Comparison of ENCODE assay signal across 15 mouse cellular contexts in genomic region chr2:168549326-168549725, GRCm38 (mm10). TPM values are rescaled to one million over a fixed set of nuclear protein-coding genes. Genes with fewer than 3 reads are reported as not detected.
A peak's percentile ranks its signal among the peaks of the same experiment; 100 is the strongest.
DNase-seq lines count a peak whose midpoint lies in the region; ATAC-seq and TF ChIP-seq lines count a peak whose summit lies in the region.
"Had no signal": no experiment of that assay in that cellular context is flagged by ENCODE, and none has a peak within 500 bp of the region (broad histone marks: within the 10 kb centered on the region; RNA-seq: fewer than 3 reads in every experiment).

No protein-coding gene starts in this region.

- no peak for TF ChIP-seq CTCF in intestine, postnatal 0 days (IDR thresholded peaks at IDR 0.05; ENCODE audit: low read depth)

- no peaks in the 10 kb centered on the region for H3K36me3 ChIP-seq in intestine, embryonic 15.5 days
- H3K36me3 ChIP-seq in intestine, postnatal 0 days (ENCODE audit: control insufficient read depth, insufficient read depth) = no peaks in the 10 kb centered on the region
- H3K36me3 ChIP-seq in neural tube, embryonic 15.5 days = no peaks in the 10 kb centered on the region
- H3K36me3 ChIP-seq: forebrain, embryonic 12.5 days; liver, embryonic 13.5 days had no signal

- no peak overlapping the region for H3K4me3 ChIP-seq in intestine, embryonic 15.5 days (replicated peaks)
- no peak overlapping the region for H3K4me3 ChIP-seq in intestine, postnatal 0 days (ENCODE audit: low read depth, low read length)
- no peak overlapping the region for H3K4me3 ChIP-seq in neural tube, embryonic 15.5 days (replicated peaks)
- H3K4me3 ChIP-seq: forebrain, embryonic 12.5 days; liver, embryonic 13.5 days had no signal

- 0 out of 2 replicates have a peak, but pooled peaks have one; percentile 9 for ATAC-seq in intestine, embryonic 15.5 days
- ATAC-seq in intestine, postnatal 0 days = no peak
- no peak for ATAC-seq in neural tube, embryonic 15.5 days (ENCODE audit: low FRiP score)

- peaks cover 54% of the 10 kb centered on the region for H3K4me1 ChIP-seq in intestine, embryonic 15.5 days (replicated peaks)
- H3K4me1 ChIP-seq in intestine, postnatal 0 days (replicated peaks; ENCODE audit: control insufficient read depth, insufficient read depth, low read length) = 0 out of 2 replicates have a peak, but pooled peaks cover 11% of the 10 kb centered on the region
- H3K4me1 ChIP-seq in neural tube, embryonic 15.5 days = peaks cover 28% of the 10 kb centered on the region

- no peak overlapping the region for H3K9ac ChIP-seq in intestine, embryonic 15.5 days
- no peak overlapping the region for H3K9ac ChIP-seq in intestine, postnatal 0 days (ENCODE audit: low read depth, low read length)
- H3K9ac ChIP-seq in neural tube, embryonic 15.5 days (replicated peaks) = no peak overlapping the region
- H3K9ac ChIP-seq: forebrain, embryonic 12.5 days; liver, embryonic 13.5 days had no signal

- H3K27me3 ChIP-seq in intestine, embryonic 15.5 days (replicated peaks) = no peaks in the 10 kb centered on the region
- no peaks in the 10 kb centered on the region for H3K27me3 ChIP-seq in intestine, postnatal 0 days (replicated peaks; ENCODE audit: control insufficient read depth, insufficient read depth, low read length)
- no peaks in the 10 kb centered on the region for H3K27me3 ChIP-seq in neural tube, embryonic 15.5 days (replicated peaks)
- H3K27me3 ChIP-seq: forebrain, embryonic 12.5 days had no signal

- no peak overlapping the region for H3K27ac ChIP-seq in intestine, embryonic 15.5 days
- no peak overlapping the region for H3K27ac ChIP-seq in intestine, postnatal 0 days (ENCODE audit: low read depth, low read length)
- no peak overlapping the region for H3K27ac ChIP-seq in neural tube, embryonic 15.5 days (replicated peaks)
- H3K27ac ChIP-seq: forebrain, embryonic 12.5 days; liver, embryonic 13.5 days; macrophage had no signal

- peak; percentile 94 for DNase-seq in 3134 (ENCODE audit: extremely low read depth, insufficient read length, low spot score)
- peak; percentile 98 for DNase-seq in 3T3-L1 (ENCODE audit: low read depth, low spot score)
- DNase-seq in fibroblast of lung, adult 2 months (ENCODE audit: low read depth) = peak; percentile 96
- DNase-seq in right cerebral cortex, adult 18-20 months = no peak
- DNase-seq in right cerebral cortex, postnatal 14 days = no peak
- DNase-seq: cerebellum, adult 11 months; gastrocnemius, postnatal 36 days; layer of hippocampus, postnatal 36 days; liver, embryonic 13.5 days; right cerebral cortex, postnatal 4 days had no signal

- WGBS in intestine, embryonic 15.5 days = 33% methylated on average over 12 of the region's 12 CpGs
- 34% methylated on average over 12 of the region's 12 CpGs for WGBS in intestine, postnatal 0 days
- WGBS in neural tube, embryonic 15.5 days = 66% methylated on average over 12 of the region's 12 CpGs

- no peak overlapping the region for H3K4me2 ChIP-seq in intestine, embryonic 15.5 days (replicated peaks)
- no peak overlapping the region for H3K4me2 ChIP-seq in intestine, postnatal 0 days (replicated peaks; ENCODE audit: low read depth)
- H3K4me2 ChIP-seq in neural tube, embryonic 15.5 days = no peak overlapping the region
- H3K4me2 ChIP-seq: forebrain, embryonic 12.5 days; liver, embryonic 13.5 days had no signal

- H3K9me3 ChIP-seq in intestine, embryonic 15.5 days = no peaks in the 10 kb centered on the region
- H3K9me3 ChIP-seq in intestine, postnatal 0 days (ENCODE audit: control insufficient read depth) = no peaks in the 10 kb centered on the region
- no peaks in the 10 kb centered on the region for H3K9me3 ChIP-seq in neural tube, embryonic 15.5 days (replicated peaks)
- H3K9me3 ChIP-seq: forebrain, embryonic 12.5 days; liver, embryonic 13.5 days had no signal

RNA-seq across cellular contexts. Expression of gene Nfatc2, which starts 52.1 kb away (rescaled TPM):
- 1.8 and 2.4 TPM in 2 replicates for polyA plus RNA-seq in intestine, embryonic 15.5 days (2015; fragmentation: Nextera tagmentation; extraction: Ambion mirVana)
- polyA plus RNA-seq in intestine, postnatal 0 days (2015; fragmentation: Nextera tagmentation; extraction: Ambion mirVana) = 1.5 and 1.9 TPM in 2 replicates
- polyA plus RNA-seq in neural tube, embryonic 15.5 days (2015; fragmentation: Nextera tagmentation; extraction: Ambion mirVana) = 4.8 and 5.6 TPM in 2 replicates

Comparison
In these comparisons a context has a peak if more than half of its experiments do, and no peak if none do; other contexts are left out.
1. DNase-seq: peak in 3134 (single experiment), 3T3-L1 (single experiment) and fibroblast of lung, adult 2 months (single experiment); none in right cerebral cortex, adult 18-20 months (single experiment) and right cerebral cortex, postnatal 14 days (single experiment).